Mouse (Mus musculus) midbrain, embryonic 15.5 days (tissue): ENCODE measurements around the gene Gabrg3. TPM values are rescaled to one million over a fixed set of nuclear protein-coding genes. Genes with fewer than 3 reads are reported as not detected.
"Not testable (repeated sequence)": the region's sequence is repeated elsewhere in the genome, so short reads cannot be mapped to it uniquely, and the experiment has no call there.

Experiments used
- ATAC-seq: fragments of 200-750 bp; cut with Nextera tagmentation; replicated peaks from 2 replicates; pipeline ENCODE4 v1.8.0; 2017; ENCODE audit warnings: moderate TSS enrichment
- H3K27ac ChIP-seq: fragments of 300-500 bp; sonication (generic); 2 replicates; pipeline ENCODE4 v1.5.1; 2015; ENCODE audit warnings: mild to moderate bottlenecking, inconsistent platforms
- H3K27me3 ChIP-seq: fragments of 300-500 bp; sonication (generic); replicated peaks from 2 replicates; pipeline ENCODE4 v1.6.1; 2015; ENCODE audit warnings: inconsistent platforms
- H3K36me3 ChIP-seq: fragments of 300-500 bp; sonication (generic); replicated peaks from 2 replicates; pipeline ENCODE4 v1.6.1; 2015; ENCODE audit warnings: inconsistent platforms
- H3K4me1 ChIP-seq: fragments of 300-500 bp; sonication (generic); 2 replicates; pipeline ENCODE4 v1.6.1; 2015; ENCODE audit warnings: inconsistent platforms
- H3K4me2 ChIP-seq: fragments of 300-500 bp; sonication (generic); 2 replicates; pipeline ENCODE4 v1.6.1; 2015; ENCODE audit warnings: inconsistent platforms, mild to moderate bottlenecking, moderate library complexity
- H3K4me3 ChIP-seq: fragments of 300-500 bp; sonication (generic); 2 replicates; pipeline ENCODE4 v1.5.1; 2015; ENCODE audit warnings: mild to moderate bottlenecking, inconsistent platforms
- H3K9ac ChIP-seq: fragments of 300-500 bp; sonication (generic); 2 replicates; pipeline ENCODE4 v1.6.1; 2015; ENCODE audit warnings: mild to moderate bottlenecking, inconsistent platforms
- H3K9me3 ChIP-seq: fragments of 300-500 bp; sonication (generic); 2 replicates; pipeline ENCODE4 v1.6.1; 2016; ENCODE audit warnings: inconsistent platforms
- WGBS: fragments of 180-500 bp; shearing (Covaris S2); methylation state at CpG from one replicate; pipeline ENCODE4 v1.1.7; 2015; ENCODE audit warnings: mixed read lengths; 5-methylcytosine and 5-hydroxymethylcytosine counted together
- polyA plus RNA-seq: library from polyadenylated mRNA; unstranded; fragments of >200 nt; fragmentation: Nextera tagmentation; extraction: Ambion mirVana; gene quantifications from 2 replicates; pipeline ENCODE4 v1.2.1, GENCODE M21; 2015

Gene Gabrg3
- polyA plus RNA-seq, 1 experiment from 2014 or later, result 8.6 TPM

DNA sequence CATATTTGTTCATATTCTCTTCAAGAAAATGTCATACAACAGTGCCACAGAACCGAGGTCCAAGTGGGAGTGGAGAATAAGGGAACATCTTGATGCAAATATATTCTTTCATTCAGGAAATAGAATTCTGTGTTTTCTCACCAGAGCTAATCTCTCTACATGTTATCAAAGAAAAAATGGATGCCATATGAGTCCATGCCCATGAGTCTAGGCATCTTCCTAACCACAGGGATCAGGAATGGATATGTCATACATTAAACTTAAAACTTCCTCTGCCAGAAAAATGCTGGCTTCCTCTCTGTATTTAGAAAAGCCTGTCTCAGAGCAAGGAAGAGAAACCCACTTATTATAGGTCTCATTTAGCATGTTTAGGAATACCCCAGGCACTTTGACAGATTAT is 92.9 kb downstream of the Gabrg3 start:
- Histone ChIP-seq H3K9me3 (no peaks in the 10 kb centered on the region), H3K4me2 (no peak overlapping the region), H3K36me3 (no peaks in the 10 kb centered on the region), H3K27ac (no peak overlapping the region), H3K9ac (no peak overlapping the region), H3K27me3 (no peaks in the 10 kb centered on the region), H3K4me3 (no peak overlapping the region), H3K4me1 (no peaks in the 10 kb centered on the region)
- 75% methylated on average over 1 of the region's 1 CpGs for WGBS
- no peak for ATAC-seq

GRCm38 (mm10) chr7:57293564-57293963 is 93.4 kb downstream of the Gabrg3 start:
- Histone ChIP-seq H3K4me2 (no peak overlapping the region), H3K4me1 (no peaks in the 10 kb centered on the region), H3K27ac (no peak overlapping the region), H3K9ac (no peak overlapping the region), H3K9me3 (no peaks in the 10 kb centered on the region), H3K4me3 (no peak overlapping the region), H3K36me3 (no peaks in the 10 kb centered on the region), H3K27me3 (no peaks in the 10 kb centered on the region)
- no peak for ATAC-seq
- WGBS, result 84% methylated on average over 6 of the region's 6 CpGs

DNA sequence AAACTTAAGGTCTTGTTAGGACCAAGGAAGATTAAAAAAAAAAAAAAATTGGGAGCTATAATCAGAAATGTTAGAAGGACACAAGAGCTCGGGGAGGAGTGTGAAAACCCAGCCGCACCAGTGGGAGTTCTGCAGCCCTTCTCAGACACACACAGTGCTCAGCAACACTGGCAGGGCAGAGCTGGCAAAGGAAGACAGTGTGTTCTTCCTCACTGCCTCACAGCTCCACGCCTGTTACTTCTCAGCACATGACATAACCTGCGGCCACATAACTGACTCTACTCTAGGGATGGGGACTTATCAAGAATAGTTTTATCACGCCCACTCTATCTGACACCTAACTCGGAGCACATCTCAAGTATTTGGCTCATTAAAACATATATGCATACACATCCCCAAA is 103.8 kb downstream of the Gabrg3 start:
- no peak overlapping the region for H3K27ac ChIP-seq
- no peaks in the 10 kb centered on the region for H3K4me1 ChIP-seq
- no peak overlapping the region for H3K4me3 ChIP-seq
- H3K9ac ChIP-seq, result no peak overlapping the region
- no peaks in the 10 kb centered on the region for H3K9me3 ChIP-seq
- no peaks in the 10 kb centered on the region for H3K36me3 ChIP-seq
- no peak overlapping the region for H3K4me2 ChIP-seq
- no peak for ATAC-seq
- 91% methylated on average over 6 of the region's 6 CpGs for WGBS
- no peaks in the 10 kb centered on the region for H3K27me3 ChIP-seq

GRCm38 (mm10) chr7:57278841-57279240 is 108.1 kb downstream of the Gabrg3 start:
- H3K4me3 ChIP-seq, result no peak overlapping the region
- no peak overlapping the region for H3K27ac ChIP-seq
- no peaks in the 10 kb centered on the region for H3K4me1 ChIP-seq
- no peak for ATAC-seq
- H3K27me3 ChIP-seq, result no peaks in the 10 kb centered on the region
- 89% methylated on average over 3 of the region's 3 CpGs for WGBS
- no peak overlapping the region for H3K9ac ChIP-seq
- no peaks in the 10 kb centered on the region for H3K36me3 ChIP-seq
- H3K9me3 ChIP-seq, result no peaks in the 10 kb centered on the region
- H3K4me2 ChIP-seq, result no peak overlapping the region

GRCm38 (mm10) chr7:57260201-57260600 is 126.8 kb downstream of the Gabrg3 start:
- Histone ChIP-seq H3K4me1 (no peaks in the 10 kb centered on the region), H3K9me3 (no peaks in the 10 kb centered on the region), H3K27ac (no peak overlapping the region), H3K9ac (no peak overlapping the region), H3K27me3 (no peaks in the 10 kb centered on the region), H3K4me2 (no peak overlapping the region), H3K36me3 (no peaks in the 10 kb centered on the region), H3K4me3 (no peak overlapping the region)
- whole genome bisulfite sequencing, result 74% methylated on average over 1 of the region's 1 CpGs
- ATAC-seq, result no peak

DNA sequence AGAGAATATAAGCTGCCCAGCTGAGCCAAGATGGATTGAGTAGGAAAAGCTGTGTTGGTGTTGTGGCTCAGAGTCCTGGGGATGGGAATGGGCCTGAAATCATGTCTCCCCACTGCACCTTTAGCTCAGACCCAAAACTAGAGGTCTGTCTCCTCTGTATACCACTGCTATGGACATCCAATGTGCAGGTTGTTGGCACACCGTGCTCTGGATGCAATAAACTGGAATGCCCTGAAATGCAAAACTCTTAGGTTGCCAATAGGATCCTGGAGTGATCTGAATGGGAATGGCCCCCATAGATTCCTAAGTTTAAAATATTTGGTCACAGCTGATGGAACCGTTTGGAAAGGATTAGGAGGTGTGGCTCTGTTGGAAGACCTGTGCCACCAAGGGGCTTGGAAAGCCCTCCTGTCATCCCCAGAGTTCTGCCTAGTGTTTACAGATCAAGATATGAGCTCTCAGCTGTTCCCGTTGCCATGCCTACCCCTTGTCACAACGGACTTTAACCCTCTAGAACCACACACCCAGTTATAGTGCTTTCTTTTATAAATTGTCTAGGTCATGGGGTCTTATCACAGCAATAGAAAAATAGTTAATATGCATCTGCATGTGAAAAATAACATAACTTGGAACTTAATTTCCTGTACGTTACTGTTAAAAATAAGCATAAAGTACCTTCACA is 128.0 kb downstream of the Gabrg3 start:
- Histone ChIP-seq H3K27ac (no peak overlapping the region), H3K4me2 (no peak overlapping the region), H3K36me3 (no peaks in the 10 kb centered on the region), H3K4me1 (no peaks in the 10 kb centered on the region), H3K4me3 (no peak overlapping the region), H3K9ac (no peak overlapping the region), H3K9me3 (no peaks in the 10 kb centered on the region), H3K27me3 (no peaks in the 10 kb centered on the region)
- WGBS, result 77% methylated on average over 5 of the region's 5 CpGs
- no peak for ATAC-seq

DNA sequence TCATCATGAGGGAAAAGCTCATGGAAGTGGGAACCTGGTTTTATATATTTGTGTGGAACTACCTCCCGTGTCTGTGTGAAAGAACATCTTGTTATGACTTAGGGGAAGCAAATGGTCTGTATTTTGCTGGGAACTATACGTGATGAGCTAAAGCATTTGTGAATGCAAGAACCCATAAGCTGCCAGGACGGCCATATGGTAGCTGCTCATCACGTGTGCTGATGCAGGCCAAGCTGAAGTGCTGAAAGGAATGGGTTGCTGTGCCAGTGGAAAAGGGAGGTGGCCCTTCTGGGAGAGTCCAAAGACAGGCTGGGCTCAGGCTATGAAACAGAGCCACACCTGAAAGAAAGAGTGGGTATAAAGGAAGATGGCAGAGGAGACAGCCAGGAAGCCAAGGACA is 143.0 kb downstream of the Gabrg3 start:
- no peaks in the 10 kb centered on the region for H3K4me1 ChIP-seq
- H3K36me3 ChIP-seq, result no peaks in the 10 kb centered on the region
- no peaks in the 10 kb centered on the region for H3K27me3 ChIP-seq
- no peak overlapping the region for H3K4me3 ChIP-seq
- no peak overlapping the region for H3K9ac ChIP-seq
- WGBS, result 86% methylated on average over 4 of the region's 4 CpGs
- no peak overlapping the region for H3K4me2 ChIP-seq
- H3K27ac ChIP-seq, result no peak overlapping the region
- ATAC-seq, result no peak
- H3K9me3 ChIP-seq, result no peaks in the 10 kb centered on the region

DNA sequence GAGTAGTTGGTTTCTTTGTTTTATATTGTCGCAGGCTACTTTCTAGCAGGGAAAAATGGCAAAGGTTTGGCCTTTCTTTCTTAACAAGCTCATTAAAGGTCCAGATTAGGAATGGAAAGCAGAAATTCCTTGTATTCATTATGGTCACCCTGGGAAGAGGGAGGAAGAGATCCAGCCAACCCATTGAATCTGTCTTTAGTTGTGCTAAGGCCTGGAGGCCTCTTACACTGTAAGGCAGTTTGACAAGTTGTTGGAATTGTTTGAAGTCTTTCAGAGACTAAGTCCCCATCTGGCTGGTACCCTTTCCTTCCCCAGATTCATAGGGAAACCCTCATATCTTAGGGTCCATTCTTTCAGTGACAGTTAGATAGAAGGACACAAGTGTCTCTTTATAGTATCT is 172.9 kb downstream of the Gabrg3 start:
- no peaks in the 10 kb centered on the region for H3K27me3 ChIP-seq
- H3K9me3 ChIP-seq, result no peaks in the 10 kb centered on the region
- H3K4me3 ChIP-seq, result no peak overlapping the region
- no peak overlapping the region for H3K27ac ChIP-seq
- no peak overlapping the region for H3K4me2 ChIP-seq
- ATAC-seq, result no peak
- no peak overlapping the region for H3K9ac ChIP-seq
- 63% methylated on average over 1 of the region's 1 CpGs for WGBS
- no peaks in the 10 kb centered on the region for H3K4me1 ChIP-seq
- no peaks in the 10 kb centered on the region for H3K36me3 ChIP-seq

DNA sequence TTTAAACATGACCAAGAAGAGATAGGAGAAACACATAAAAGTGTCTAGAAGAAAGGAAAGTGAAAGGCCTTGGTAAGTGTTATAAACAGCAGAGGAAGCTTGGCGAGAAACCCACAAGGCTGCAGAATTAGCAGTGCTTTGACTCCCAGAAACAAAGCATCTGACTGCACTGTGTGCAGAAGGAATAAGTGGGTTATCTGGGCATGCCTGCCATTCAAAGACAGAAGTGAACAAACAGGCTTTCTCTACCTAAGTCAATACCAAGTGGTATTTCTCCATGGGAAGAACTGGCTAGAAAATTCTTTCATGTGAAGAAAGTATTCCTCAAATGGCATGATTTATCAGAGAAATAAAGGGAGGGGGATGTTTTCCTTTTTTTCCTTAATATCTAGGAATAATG is 201.0 kb downstream of the Gabrg3 start:
- no peaks in the 10 kb centered on the region for H3K4me1 ChIP-seq
- no peak for ATAC-seq
- no peak overlapping the region for H3K9ac ChIP-seq
- H3K27me3 ChIP-seq, result no peaks in the 10 kb centered on the region
- H3K4me2 ChIP-seq, result no peak overlapping the region
- WGBS, result 29% methylated on average over 1 of the region's 1 CpGs
- no peaks in the 10 kb centered on the region for H3K9me3 ChIP-seq
- H3K4me3 ChIP-seq, result no peak overlapping the region
- no peaks in the 10 kb centered on the region for H3K36me3 ChIP-seq
- no peak overlapping the region for H3K27ac ChIP-seq

- H3K4me3 ChIP-seq, H3K4me2 ChIP-seq, H3K9me3 ChIP-seq, H3K4me1 ChIP-seq, H3K27me3 ChIP-seq, H3K36me3 ChIP-seq, H3K9ac ChIP-seq, ATAC-seq, H3K27ac ChIP-seq: not testable (repeated sequence)
- 49% methylated on average over 2 of the region's 2 CpGs for WGBS
Measured at GRCm38 (mm10) chr7:57175891-57176545, 211.0 kb downstream of the Gabrg3 start.

GRCm38 (mm10) chr7:57166931-57167330 is 220.1 kb downstream of the Gabrg3 start:
- Histone ChIP-seq H3K4me2 (no peak overlapping the region), H3K4me1 (no peaks in the 10 kb centered on the region), H3K9ac (no peak overlapping the region), H3K27ac (no peak overlapping the region), H3K4me3 (no peak overlapping the region), H3K27me3 (no peaks in the 10 kb centered on the region), H3K9me3 (no peaks in the 10 kb centered on the region), H3K36me3 (no peaks in the 10 kb centered on the region)
- 51% methylated on average over 3 of the region's 3 CpGs for WGBS
- no peak for ATAC-seq

DNA sequence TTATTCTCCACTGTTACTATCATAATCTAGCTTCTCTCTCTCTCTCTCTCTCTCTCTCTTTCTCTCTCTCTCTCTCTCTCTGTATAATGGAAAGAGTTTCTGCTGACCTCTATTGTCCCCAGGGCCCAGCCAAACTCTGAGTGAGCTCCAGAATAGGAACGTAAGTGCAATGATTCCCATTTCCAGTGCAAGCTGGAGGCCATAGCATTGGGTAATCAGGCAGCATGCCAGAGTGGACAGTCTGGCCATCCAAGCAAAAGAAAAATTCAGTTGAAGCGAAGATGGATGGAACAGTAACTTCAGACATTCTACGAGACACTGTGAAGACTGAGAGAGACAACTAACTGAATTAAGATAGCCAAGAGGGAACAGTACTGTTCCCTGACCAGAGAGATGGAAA is 228.8 kb downstream of the Gabrg3 start:
- no peak overlapping the region for H3K9ac ChIP-seq
- no peaks in the 10 kb centered on the region for H3K36me3 ChIP-seq
- H3K4me2 ChIP-seq, result no peak overlapping the region
- ATAC-seq, result no peak
- H3K4me3 ChIP-seq, result no peak overlapping the region
- 0 out of 2 replicates have a peak, but pooled peaks cover 3% of the 10 kb centered on the region for H3K4me1 ChIP-seq
- H3K27ac ChIP-seq, result no peak overlapping the region
- H3K27me3 ChIP-seq, result no peaks in the 10 kb centered on the region
- 87% methylated on average over 3 of the region's 3 CpGs for WGBS
- H3K9me3 ChIP-seq, result no peaks in the 10 kb centered on the region

DNA sequence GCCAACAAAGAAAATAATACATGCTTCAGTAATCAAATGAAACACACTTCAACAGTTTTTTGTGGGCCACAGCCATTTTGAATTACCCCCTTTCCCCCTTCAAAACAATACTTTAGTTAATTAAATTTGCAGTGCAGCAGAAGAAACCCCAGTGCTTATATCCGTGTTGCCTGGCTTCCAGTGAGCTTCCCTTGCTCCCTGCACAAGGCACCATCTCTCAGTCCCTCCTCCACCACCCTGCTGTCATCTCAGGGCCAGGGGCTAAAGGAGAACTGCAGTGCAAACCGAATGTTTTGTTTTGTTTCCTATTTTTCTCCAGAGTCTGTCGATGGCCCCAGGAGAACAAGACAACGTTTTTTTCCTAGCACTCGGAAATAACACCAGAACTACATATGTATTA is 233.2 kb downstream of the Gabrg3 start:
- 32% methylated on average over 5 of the region's 5 CpGs for WGBS
- no peak overlapping the region for H3K4me2 ChIP-seq
- ATAC-seq, result no peak

More for the DNA sequence above, 233.2 kb downstream of the Gabrg3 start:
- Histone ChIP-seq H3K9me3 (no peaks in the 10 kb centered on the region), H3K27ac (no peak overlapping the region), H3K27me3 (no peaks in the 10 kb centered on the region), H3K4me3 (no peak overlapping the region), H3K36me3 (no peaks in the 10 kb centered on the region), H3K4me1 (0 out of 2 replicates have a peak, but pooled peaks cover 3% of the 10 kb centered on the region), H3K9ac (no peak overlapping the region)
